Comparison of ENCODE assay signal across 8 mouse cellular contexts in genomic region chr1:195132070-195132469, GRCm38 (mm10). TPM values are rescaled to one million over a fixed set of nuclear protein-coding genes. Genes with fewer than 3 reads are reported as not detected.
DNase-seq lines count a peak whose midpoint lies in the region; ATAC-seq and TF ChIP-seq lines count a peak whose summit lies in the region.

No protein-coding gene starts in this region.

- H3K4me3 ChIP-seq in lung, embryonic 14.5 days (ENCODE audit: low read depth, low read length): peak overlapping the region; percentile 64
- no peak overlapping the region for H3K4me3 ChIP-seq in lung, adult 2 months (replicated peaks; ENCODE audit: extremely low read depth, low read depth, low read length)
- peak overlapping the region; percentile 59; the same call in 1 of the 2 replicates for H3K4me3 ChIP-seq in forebrain, embryonic 16.5 days (replicated peaks; ENCODE audit: low read length)
- peak overlapping the region; percentile 77 for H3K4me3 ChIP-seq in myocyte

- no peak overlapping the region for H3K9ac ChIP-seq in lung, embryonic 14.5 days
- H3K9ac ChIP-seq in forebrain, embryonic 16.5 days (replicated peaks; ENCODE audit: low read depth, low read length): no peak overlapping the region

- H3ac ChIP-seq in myocyte (ENCODE audit: control insufficient read depth, insufficient read length): no peak overlapping the region

- no peaks in the 10 kb centered on the region for H3K9me3 ChIP-seq in lung, embryonic 14.5 days (ENCODE audit: low read depth, low read length)
- H3K9me3 ChIP-seq in forebrain, embryonic 16.5 days (ENCODE audit: control insufficient read depth, low read length): no peaks in the 10 kb centered on the region

- peaks cover 24% of the 10 kb centered on the region for H3K79me2 ChIP-seq in myocyte (ENCODE audit: control insufficient read depth, insufficient read depth)

- H3K4me2 ChIP-seq in lung, embryonic 14.5 days: peak overlapping the region; percentile 78
- H3K4me2 ChIP-seq in forebrain, embryonic 16.5 days (ENCODE audit: low read length): peak overlapping the region; percentile 68
- H3K4me2 ChIP-seq in myocyte (ENCODE audit: low read depth): peak overlapping the region; percentile 78

- H3K4me1 ChIP-seq in lung, embryonic 14.5 days (ENCODE audit: insufficient read depth): no peaks in the 10 kb centered on the region
- peaks cover 4% of the 10 kb centered on the region for H3K4me1 ChIP-seq in lung, adult 2 months (ENCODE audit: control insufficient read depth, insufficient read depth, low read length)
- H3K4me1 ChIP-seq in forebrain, embryonic 16.5 days (replicated peaks; ENCODE audit: control insufficient read depth, insufficient read depth, low read length): peaks cover 12% of the 10 kb centered on the region

- H3K27me3 ChIP-seq in lung, embryonic 14.5 days (ENCODE audit: insufficient read depth, low read length): no peaks in the 10 kb centered on the region
- no peaks in the 10 kb centered on the region for H3K27me3 ChIP-seq in forebrain, embryonic 16.5 days (replicated peaks; ENCODE audit: control insufficient read depth, insufficient read depth, low read length)
- no peaks in the 10 kb centered on the region for H3K27me3 ChIP-seq in myocyte (ENCODE audit: control insufficient read depth, insufficient read depth, insufficient read length)

- TF ChIP-seq CTCF in lung, embryonic 14.5 days (IDR thresholded peaks at IDR 0.05; ENCODE audit: low read depth): no peak
- no peak for TF ChIP-seq CTCF in lung, adult 2 months (IDR thresholded peaks at IDR 0.05; ENCODE audit: insufficient read depth, low read length)

- peak overlapping the region; percentile 99; the same call in 1 of the 2 replicates for H3K27ac ChIP-seq in lung, embryonic 14.5 days (ENCODE audit: low read depth)
- H3K27ac ChIP-seq in forebrain, embryonic 16.5 days (ENCODE audit: low read length): no peak overlapping the region

- ATAC-seq in lung, embryonic 14.5 days (ENCODE audit: insufficient read depth): no peak
- no peak for ATAC-seq in forebrain, embryonic 16.5 days

- 24% methylated on average over 3 of the region's 3 CpGs for WGBS in lung, embryonic 14.5 days
- 18% methylated on average over 3 of the region's 3 CpGs for WGBS in lung, adult 2 months
- 47% methylated on average over 3 of the region's 3 CpGs for WGBS in forebrain, embryonic 16.5 days

- no peak for TF ChIP-seq POLR2A in lung, adult 2 months (IDR thresholded peaks at IDR 0.05; ENCODE audit: borderline replicate concordance, extremely low read depth, low read depth, low read length)
- no peak for TF ChIP-seq POLR2A in myocyte (IDR thresholded peaks at IDR 0.05; ENCODE audit: insufficient read length, low read depth)

- peaks cover 10% of the 10 kb centered on the region for H3K36me3 ChIP-seq in lung, embryonic 14.5 days (ENCODE audit: insufficient read depth)
- H3K36me3 ChIP-seq in forebrain, embryonic 16.5 days (ENCODE audit: control insufficient read depth, insufficient read depth): peaks cover 3% of the 10 kb centered on the region
- H3K36me3 ChIP-seq in myocyte (ENCODE audit: control insufficient read depth, insufficient read depth): peaks cover 27% of the 10 kb centered on the region

- peak; percentile 57 for DNase-seq in lung, embryonic 14.5 days
- DNase-seq in lung, adult 2 months: no peak
- DNase-seq in kidney, postnatal 4 days: peak; percentile 3 to 5
- DNase-seq in adrenal gland, postnatal 25 days: no peak
- DNase-seq in urinary bladder, postnatal 4 days (ENCODE audit: low spot score in 2 of 2): no peak
- no peak for DNase-seq in retina, embryonic 14.5 days (ENCODE audit: low spot score)

TF ChIP-seq in myocyte, 11 proteins besides CTCF, POLR2A, EP300 and RAD21:
- TF ChIP-seq MAX (IDR thresholded peaks at IDR 0.05; ENCODE audit: low read depth) (no peak), POLR2AphosphoS2 (IDR thresholded peaks at IDR 0.05; ENCODE audit: insufficient read length, low read depth) (no peak), TCF3 (IDR thresholded peaks at IDR 0.05; ENCODE audit: insufficient read length, low read depth) (no peak), MYOD1 (IDR thresholded peaks at IDR 0.05; ENCODE audit: control insufficient read depth in 1 of 3, insufficient read length in 2 of 3, low read depth in 2 of 3) (no peak), MYOG (IDR thresholded peaks at IDR 0.05; ENCODE audit: control insufficient read depth in 1 of 3, insufficient read depth in 1 of 3, insufficient read length in 2 of 3, low read depth in 2 of 3) (no peak), TCF12 (IDR thresholded peaks at IDR 0.05; ENCODE audit: insufficient read depth, poor library complexity, severe bottlenecking) (no peak), SRF (IDR thresholded peaks at IDR 0.05; ENCODE audit: control insufficient read depth, insufficient read length, low read depth) (no peak), USF1 (IDR thresholded peaks at IDR 0.05; ENCODE audit: low read depth) (no peak)

RNA-seq across cellular contexts. Expression of gene Cr1l, which starts 0.7 kb away (rescaled TPM):
- 66.4 and 73.4 TPM in 2 replicates for polyA plus RNA-seq in lung, embryonic 14.5 days (2014; fragmentation: Nextera tagmentation; extraction: Ambion mirVana)
- polyA plus RNA-seq in lung, adult 2 months (2012; rRNA removed): 46.2 and 62.1 TPM in 2 replicates
- polyA plus RNA-seq in forebrain, embryonic 16.5 days (2015; fragmentation: Nextera tagmentation; extraction: Ambion mirVana): 43.8 and 47.4 TPM in 2 replicates
- 60.2 TPM for polyA plus RNA-seq in myocyte (2012; fragmentation: generic; extraction: Trizol)
- total RNA-seq in adrenal gland, postnatal 25 days (2021): 88.8 and 90.9 TPM in 2 replicates

RNA-seq across cellular contexts. Expression of gene Cd46, which starts 40.0 kb away (rescaled TPM):
- polyA plus RNA-seq in lung, embryonic 14.5 days (2014; fragmentation: Nextera tagmentation; extraction: Ambion mirVana): 0.68 and 1.2 TPM in 2 replicates
- 0.50 and 0.95 TPM in 2 replicates for polyA plus RNA-seq in lung, adult 2 months (2012; rRNA removed)
- polyA plus RNA-seq in forebrain, embryonic 16.5 days (2015; fragmentation: Nextera tagmentation; extraction: Ambion mirVana): 1.5 and 2.1 TPM in 2 replicates
- polyA plus RNA-seq in myocyte (2012; fragmentation: generic; extraction: Trizol): 0.13 TPM
- 2.0 and 3.2 TPM in 2 replicates for total RNA-seq in adrenal gland, postnatal 25 days (2021)

RNA-seq across cellular contexts. Expression of gene Cr2, which starts 44.4 kb away (rescaled TPM):
- polyA plus RNA-seq in lung, embryonic 14.5 days (2014; fragmentation: Nextera tagmentation; extraction: Ambion mirVana): 0.20 and 0.39 TPM in 2 replicates
- 0.45 and 1.1 TPM in 2 replicates for polyA plus RNA-seq in lung, adult 2 months (2012; rRNA removed)
- 0.53 and 1.2 TPM in 2 replicates for polyA plus RNA-seq in forebrain, embryonic 16.5 days (2015; fragmentation: Nextera tagmentation; extraction: Ambion mirVana)
- polyA plus RNA-seq in myocyte (2012; fragmentation: generic; extraction: Trizol): not detected
- total RNA-seq in adrenal gland, postnatal 25 days (2021): not detected in 2 replicates

Comparison
In these comparisons a context has a peak if more than half of its experiments do, and no peak if none do; other contexts are left out.
1. DNase-seq: peak in lung, embryonic 14.5 days (single experiment) and kidney, postnatal 4 days (2 of 2); none in lung, adult 2 months (single experiment), adrenal gland, postnatal 25 days (single experiment), urinary bladder, postnatal 4 days (0 of 2) and retina, embryonic 14.5 days (single experiment).
2. Peak in every context shown above with its lines, with median percentiles within 50 percentile points of each other: H3K4me2 ChIP-seq.